14 mouse cellular contexts compared by ENCODE assay signal in genomic region chr9:39701123-39701522, GRCm38 (mm10). TPM values are rescaled to one million over a fixed set of nuclear protein-coding genes. Genes with fewer than 3 reads are reported as not detected.
"Had no signal": no experiment of that assay in that cellular context is flagged by ENCODE, and none has a peak within 500 bp of the region (broad histone marks: within the 10 kb centered on the region; RNA-seq: fewer than 3 reads in every experiment).

No protein-coding gene starts in this region.

RNA-seq across cellular contexts. Expression of gene Olfr149, which starts 5.8 kb away (rescaled TPM):
- total RNA-seq: neutrophil, adult 5-6 weeks had no signal
- polyA plus RNA-seq: neural tube, embryonic 13.5 days; neural tube, embryonic 14.5 days; neural tube, embryonic 15.5 days; small intestine, adult 2 months; spleen, adult 2 months; stomach, embryonic 14.5 days; stomach, embryonic 15.5 days; stomach, embryonic 16.5 days; stomach, postnatal 0 days; testis, adult 2 months; thymus, adult 2 months; thymus, postnatal 0 days; urinary bladder, adult 2 months had no signal

RNA-seq across cellular contexts. Expression of gene Olfr965, which starts 10.0 kb away (rescaled TPM):
- total RNA-seq: neutrophil, adult 5-6 weeks had no signal
- polyA plus RNA-seq: neural tube, embryonic 13.5 days; neural tube, embryonic 14.5 days; neural tube, embryonic 15.5 days; small intestine, adult 2 months; spleen, adult 2 months; stomach, embryonic 14.5 days; stomach, embryonic 15.5 days; stomach, embryonic 16.5 days; stomach, postnatal 0 days; testis, adult 2 months; thymus, adult 2 months; thymus, postnatal 0 days; urinary bladder, adult 2 months had no signal

RNA-seq across cellular contexts. Expression of gene Olfr150, which starts 29.7 kb away (rescaled TPM):
- total RNA-seq: neutrophil, adult 5-6 weeks had no signal
- polyA plus RNA-seq: neural tube, embryonic 13.5 days; neural tube, embryonic 14.5 days; neural tube, embryonic 15.5 days; small intestine, adult 2 months; spleen, adult 2 months; stomach, embryonic 14.5 days; stomach, embryonic 15.5 days; stomach, embryonic 16.5 days; stomach, postnatal 0 days; testis, adult 2 months; thymus, adult 2 months; thymus, postnatal 0 days; urinary bladder, adult 2 months had no signal

RNA-seq across cellular contexts. Expression of gene Olfr963, which starts 34.1 kb away (rescaled TPM):
- total RNA-seq: neutrophil, adult 5-6 weeks had no signal
- polyA plus RNA-seq: neural tube, embryonic 13.5 days; neural tube, embryonic 14.5 days; neural tube, embryonic 15.5 days; small intestine, adult 2 months; spleen, adult 2 months; stomach, embryonic 14.5 days; stomach, embryonic 15.5 days; stomach, embryonic 16.5 days; stomach, postnatal 0 days; testis, adult 2 months; thymus, adult 2 months; thymus, postnatal 0 days; urinary bladder, adult 2 months had no signal

RNA-seq across cellular contexts. Expression of gene Olfr967, which starts 44.9 kb away (rescaled TPM):
- total RNA-seq: neutrophil, adult 5-6 weeks had no signal
- polyA plus RNA-seq: neural tube, embryonic 13.5 days; neural tube, embryonic 14.5 days; neural tube, embryonic 15.5 days; small intestine, adult 2 months; spleen, adult 2 months; stomach, embryonic 14.5 days; stomach, embryonic 15.5 days; stomach, embryonic 16.5 days; stomach, postnatal 0 days; testis, adult 2 months; thymus, adult 2 months; thymus, postnatal 0 days; urinary bladder, adult 2 months had no signal
